In the genomic region with DNA sequence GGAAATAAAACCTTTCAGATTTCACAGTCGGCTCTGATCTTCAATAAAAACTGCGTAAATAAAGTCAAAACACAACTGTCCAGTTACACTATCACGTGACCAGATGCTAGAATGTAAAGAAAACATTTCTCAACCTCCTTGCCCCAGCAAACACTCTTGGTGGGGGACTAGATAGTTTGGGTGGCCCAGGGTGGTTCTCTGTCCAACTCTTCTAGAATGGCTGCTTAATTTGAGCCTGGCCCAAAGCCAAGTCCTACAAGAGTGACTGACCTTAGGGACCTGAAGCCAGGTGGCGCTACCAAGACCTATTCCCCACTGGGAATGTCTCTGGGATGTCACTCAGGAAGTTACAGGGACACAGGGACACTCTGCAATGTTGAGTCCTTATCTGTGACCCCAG, we compare ENCODE assay signal across 8 mouse cellular contexts. TPM values are rescaled to one million over a fixed set of nuclear protein-coding genes. Genes with fewer than 3 reads are reported as not detected.
DNase-seq lines count a peak whose midpoint lies in the region; ATAC-seq and TF ChIP-seq lines count a peak whose summit lies in the region.

No protein-coding gene starts in this region.

- H3K4me1 ChIP-seq in forebrain, embryonic 14.5 days (ENCODE audit: control insufficient read depth, insufficient read depth, low read length): peaks cover 3% of the 10 kb centered on the region; the same call in 1 of the 2 replicates
- H3K4me1 ChIP-seq in small intestine, adult 2 months (ENCODE audit: control insufficient read depth, insufficient read depth, insufficient read length, low read length): peaks cover 9% of the 10 kb centered on the region; the same call in 1 of the 2 replicates

- peaks cover 4% of the 10 kb centered on the region; the same call in 1 of the 2 replicates for H3K27me3 ChIP-seq in forebrain, embryonic 14.5 days (replicated peaks; ENCODE audit: control insufficient read depth, insufficient read depth, low read length)
- no peaks in the 10 kb centered on the region for H3K27me3 ChIP-seq in small intestine, adult 2 months (ENCODE audit: control insufficient read depth, insufficient read depth, low read length)

- peak overlapping the region; percentile 94 for H3K4me2 ChIP-seq in forebrain, embryonic 14.5 days (ENCODE audit: low read length)

- H3K9me3 ChIP-seq in forebrain, embryonic 14.5 days (replicated peaks; ENCODE audit: control insufficient read depth, low read length): no peaks in the 10 kb centered on the region

- ATAC-seq in forebrain, embryonic 14.5 days: no peak

- H3K36me3 ChIP-seq in forebrain, embryonic 14.5 days (ENCODE audit: control insufficient read depth, insufficient read depth, low read length): peaks cover 18% of the 10 kb centered on the region
- H3K36me3 ChIP-seq in small intestine, adult 2 months (ENCODE audit: control insufficient read depth, insufficient read depth, low read length): no peaks in the 10 kb centered on the region

- no peak for TF ChIP-seq POLR2A in small intestine, adult 2 months (IDR thresholded peaks at IDR 0.05; ENCODE audit: low read depth, low read length)

- 49% methylated on average over 4 of the region's 4 CpGs for WGBS in forebrain, embryonic 14.5 days
- WGBS in small intestine, adult 2 months: 43% methylated on average over 4 of the region's 4 CpGs

- H3K9ac ChIP-seq in forebrain, embryonic 14.5 days (ENCODE audit: low read length): peak overlapping the region; percentile 89

- TF ChIP-seq CTCF in small intestine, adult 2 months (IDR thresholded peaks at IDR 0.05; ENCODE audit: extremely low read depth, insufficient read length, insufficient replicate concordance, low read depth, low read length): peak; percentile 34; the same call in 1 of the 2 replicates

- peak; percentile 27 for DNase-seq in adrenal gland, postnatal 10 days
- DNase-seq in adrenal gland, adult 8-10 months: no peak
- peak; percentile 73 for DNase-seq in MN1 (ENCODE audit: low spot score)
- DNase-seq in forebrain, embryonic 14.5 days (ENCODE audit: low spot score): no peak
- DNase-seq in kidney, postnatal 25 days: peak; percentile 29 to 45
- DNase-seq in spleen, postnatal 10 days (ENCODE audit: low spot score in 2 of 2): no peak
- DNase-seq in layer of hippocampus, postnatal 25 days (ENCODE audit: extremely low spot score in 1 of 2, low spot score in 1 of 2): no peak

- peak overlapping the region; percentile 70 for H3K4me3 ChIP-seq in forebrain, embryonic 14.5 days (ENCODE audit: low read depth, low read length)
- H3K4me3 ChIP-seq in small intestine, adult 2 months (ENCODE audit: low read depth, low read length): peak overlapping the region; percentile 73

- 0 out of 2 replicates have a peak overlapping the region, but pooled peaks have one; percentile 89 for H3K27ac ChIP-seq in forebrain, embryonic 14.5 days (ENCODE audit: low read depth, low read length)
- no peak overlapping the region; the same call in 1 of the 2 replicates for H3K27ac ChIP-seq in small intestine, adult 2 months (ENCODE audit: insufficient read depth, low read depth, low read length)

RNA-seq across cellular contexts. Expression of a gene that starts 5.8 kb away (rescaled TPM):
- total RNA-seq in adrenal gland, postnatal 10 days (2021): 1 to 10 TPM in 1 of 2 experiments, under 1 TPM in 1; 0.45 to 1.1 TPM
- 1 to 10 TPM in 3 of 4 experiments, under 1 TPM in 1; 0.62 to 2.0 (median 1.6) TPM for total RNA-seq in adrenal gland, adult 8-10 months (2022)
- polyA plus RNA-seq in forebrain, embryonic 14.5 days (2014; fragmentation: Nextera tagmentation; extraction: Ambion mirVana): 8.3 and 12.9 TPM in 2 replicates
- 0.10 and 0.20 TPM in 2 replicates for polyA plus RNA-seq in small intestine, adult 2 months (2012; rRNA removed)
- total RNA-seq in layer of hippocampus, postnatal 25 days (2021): 1 to 10 TPM; 3.0 to 3.2 TPM

Comparison
In these comparisons a context has a peak if more than half of its experiments do, and no peak if none do; other contexts are left out.
1. DNase-seq: peak in adrenal gland, postnatal 10 days (single experiment), MN1 (single experiment) and kidney, postnatal 25 days (2 of 2); none in adrenal gland, adult 8-10 months (single experiment), forebrain, embryonic 14.5 days (single experiment), spleen, postnatal 10 days (0 of 2) and layer of hippocampus, postnatal 25 days (0 of 2).